23 mouse cellular contexts compared by ENCODE assay signal in genomic region chr12:92233650-92234408, GRCm38 (mm10).
DNase-seq lines count a peak whose midpoint lies in the region; ATAC-seq and TF ChIP-seq lines count a peak whose summit lies in the region.
"Had no signal": no experiment of that assay in that cellular context is flagged by ENCODE, and none has a peak within 500 bp of the region (broad histone marks: within the 10 kb centered on the region; RNA-seq: fewer than 3 reads in every experiment).

No protein-coding gene starts in this region.

- H3K27ac ChIP-seq in intestine, embryonic 15.5 days: no peak overlapping the region
- H3K27ac ChIP-seq in intestine, postnatal 0 days (ENCODE audit: low read depth, low read length): no peak overlapping the region
- no peak overlapping the region for H3K27ac ChIP-seq in kidney, embryonic 14.5 days (ENCODE audit: low read depth, low read length)
- no peak overlapping the region for H3K27ac ChIP-seq in intestine, embryonic 16.5 days (ENCODE audit: low read length)
- H3K27ac ChIP-seq: forebrain, embryonic 10.5 days; forebrain, embryonic 13.5 days; heart, adult 2 months; heart, embryonic 10.5 days; heart, embryonic 13.5 days; hindbrain, embryonic 14.5 days had no signal

- no peak overlapping the region for H3K4me3 ChIP-seq in intestine, embryonic 15.5 days (replicated peaks)
- H3K4me3 ChIP-seq in intestine, postnatal 0 days (ENCODE audit: low read depth, low read length): no peak overlapping the region
- H3K4me3 ChIP-seq in kidney, embryonic 14.5 days (ENCODE audit: low read length): no peak overlapping the region
- no peak overlapping the region for H3K4me3 ChIP-seq in intestine, embryonic 16.5 days (ENCODE audit: low read length)
- H3K4me3 ChIP-seq: forebrain, embryonic 10.5 days; forebrain, embryonic 13.5 days; heart, adult 2 months; heart, embryonic 10.5 days; heart, embryonic 13.5 days had no signal

- WGBS in intestine, embryonic 15.5 days: 81% methylated on average over 3 of the region's 3 CpGs
- WGBS in intestine, postnatal 0 days: 62% methylated on average over 3 of the region's 3 CpGs
- WGBS in kidney, embryonic 14.5 days: 65% methylated on average over 3 of the region's 3 CpGs
- 78% methylated on average over 3 of the region's 3 CpGs for WGBS in intestine, embryonic 16.5 days

- no peak overlapping the region for H3K4me2 ChIP-seq in intestine, embryonic 15.5 days (replicated peaks)
- H3K4me2 ChIP-seq in intestine, postnatal 0 days (replicated peaks; ENCODE audit: low read depth): no peak overlapping the region
- H3K4me2 ChIP-seq in kidney, embryonic 14.5 days (replicated peaks; ENCODE audit: low read depth, low read length): no peak overlapping the region
- H3K4me2 ChIP-seq in intestine, embryonic 16.5 days (ENCODE audit: low read depth, low read length): no peak overlapping the region
- H3K4me2 ChIP-seq: forebrain, embryonic 13.5 days; heart, embryonic 13.5 days; hindbrain, embryonic 14.5 days had no signal

- DNase-seq in kidney, adult 18-20 months: no peak
- DNase-seq in thymus, adult 18-20 months: no peak
- DNase-seq: adrenal gland, adult 8-10 months; adrenal gland, postnatal 36 days; cerebellum, adult 18-20 months; cerebellum, adult 9-10 months; cerebellum, postnatal 14 days; gastrocnemius, postnatal 10 days; gastrocnemius, postnatal 36 days; heart, adult 2 months; heart, postnatal 14 days; heart, postnatal 4 days had no signal

- no peak for TF ChIP-seq CTCF in intestine, postnatal 0 days (IDR thresholded peaks at IDR 0.05; ENCODE audit: low read depth)

- H3K4me1 ChIP-seq in intestine, embryonic 15.5 days (replicated peaks): no peaks in the 10 kb centered on the region
- no peaks in the 10 kb centered on the region for H3K4me1 ChIP-seq in intestine, postnatal 0 days (replicated peaks; ENCODE audit: control insufficient read depth, insufficient read depth, low read length)
- H3K4me1 ChIP-seq in kidney, embryonic 14.5 days (ENCODE audit: control insufficient read depth, insufficient read depth, low read length): no peaks in the 10 kb centered on the region
- H3K4me1 ChIP-seq in intestine, embryonic 16.5 days (ENCODE audit: control insufficient read depth, insufficient read depth, low read length): no peaks in the 10 kb centered on the region
- H3K4me1 ChIP-seq: forebrain, embryonic 10.5 days; forebrain, embryonic 13.5 days; heart, embryonic 10.5 days; heart, embryonic 13.5 days had no signal

- H3K36me3 ChIP-seq in intestine, embryonic 15.5 days: no peaks in the 10 kb centered on the region
- H3K36me3 ChIP-seq in intestine, postnatal 0 days (ENCODE audit: control insufficient read depth, insufficient read depth): no peaks in the 10 kb centered on the region
- no peaks in the 10 kb centered on the region for H3K36me3 ChIP-seq in kidney, embryonic 14.5 days (ENCODE audit: control insufficient read depth, insufficient read depth, low read length)
- H3K36me3 ChIP-seq in intestine, embryonic 16.5 days (ENCODE audit: control insufficient read depth, insufficient read depth, low read length): no peaks in the 10 kb centered on the region
- H3K36me3 ChIP-seq: forebrain, embryonic 10.5 days; heart, embryonic 10.5 days; heart, embryonic 13.5 days had no signal

- H3K27me3 ChIP-seq in intestine, embryonic 15.5 days (replicated peaks): no peaks in the 10 kb centered on the region
- no peaks in the 10 kb centered on the region for H3K27me3 ChIP-seq in intestine, postnatal 0 days (replicated peaks; ENCODE audit: control insufficient read depth, insufficient read depth, low read length)
- no peaks in the 10 kb centered on the region for H3K27me3 ChIP-seq in kidney, embryonic 14.5 days (ENCODE audit: control insufficient read depth, insufficient read depth, low read length)
- no peaks in the 10 kb centered on the region for H3K27me3 ChIP-seq in intestine, embryonic 16.5 days (replicated peaks; ENCODE audit: control insufficient read depth, insufficient read depth, low read length)
- H3K27me3 ChIP-seq: forebrain, embryonic 13.5 days; heart, embryonic 13.5 days had no signal

- no peaks in the 10 kb centered on the region for H3K9me3 ChIP-seq in intestine, embryonic 15.5 days
- H3K9me3 ChIP-seq in intestine, postnatal 0 days (ENCODE audit: control insufficient read depth): no peaks in the 10 kb centered on the region
- H3K9me3 ChIP-seq in kidney, embryonic 14.5 days (ENCODE audit: control insufficient read depth, low read length): no peaks in the 10 kb centered on the region
- no peaks in the 10 kb centered on the region for H3K9me3 ChIP-seq in intestine, embryonic 16.5 days (ENCODE audit: control insufficient read depth, low read length)
- H3K9me3 ChIP-seq: forebrain, embryonic 10.5 days; forebrain, embryonic 13.5 days; heart, embryonic 10.5 days; heart, embryonic 13.5 days had no signal

- peak; percentile 71 for ATAC-seq in intestine, embryonic 15.5 days
- no peak for ATAC-seq in intestine, postnatal 0 days
- ATAC-seq in kidney, embryonic 14.5 days (ENCODE audit: low FRiP score, low TSS enrichment): peak; percentile 39; the same call in 1 of the 2 replicates
- peak; percentile 83 for ATAC-seq in intestine, embryonic 16.5 days
- ATAC-seq: activated CD4-positive, CD25-positive, alpha-beta regulatory T cell, adult 4 months; forebrain, embryonic 13.5 days; forebrain, embryonic 16.5 days had no signal

- no peak overlapping the region for H3K9ac ChIP-seq in intestine, embryonic 15.5 days
- H3K9ac ChIP-seq in intestine, postnatal 0 days (ENCODE audit: low read depth, low read length): no peak overlapping the region
- no peak overlapping the region for H3K9ac ChIP-seq in kidney, embryonic 14.5 days (ENCODE audit: low read depth, low read length)
- H3K9ac ChIP-seq in intestine, embryonic 16.5 days (ENCODE audit: low read depth, low read length): no peak overlapping the region
- H3K9ac ChIP-seq: forebrain, embryonic 13.5 days; heart, embryonic 13.5 days; hindbrain, embryonic 14.5 days had no signal
